Mouse (Mus musculus) stomach, postnatal 0 days (tissue): ENCODE results near the gene Midn.

ENCODE experiments used
- CTCF ChIP-seq: IDR thresholded peaks from 2 replicates; pipeline ENCODE4 v1.5.1; 2016; ENCODE audit warnings: antibody characterized with exemption, low read depth, mild to moderate bottlenecking, moderate library complexity
- EP300 ChIP-seq: optimal IDR thresholded peaks from 2 replicates; pipeline ENCODE3; 2016; ENCODE audit warnings: antibody characterized with exemption

GRCm38 (mm10) chr10:80156752-80157053 is 8.6 kb downstream of the Midn start:
- TF ChIP-seq CTCF (no peak), EP300 (no peak)
